Mouse (Mus musculus) myocyte (in vitro differentiated cells): ENCODE measurements around the gene Wdr64.

ENCODE experiments used
- POLR2A ChIP-seq: IDR thresholded peaks from one replicate; pipeline ENCODE4 v1.6.1; 2011; ENCODE audit warnings: low read depth, mild to moderate bottlenecking, control low read depth, moderate library complexity; ENCODE audit not compliant: insufficient read length
- TCF12 ChIP-seq: IDR thresholded peaks from one replicate; pipeline ENCODE4 v1.6.1; 2011; ENCODE audit warnings: mild to moderate bottlenecking, control low read depth; ENCODE audit not compliant: poor library complexity, insufficient read depth, severe bottlenecking
- USF1 ChIP-seq: IDR thresholded peaks from one replicate; pipeline ENCODE4 v1.6.1; 2011; ENCODE audit warnings: low read depth, mild to moderate bottlenecking, control low read depth, moderate library complexity

GRCm38 (mm10) chr1:175701145-175701544, 2.8 kb downstream of the Wdr64 start:
- TF ChIP-seq POLR2A (no peak), USF1 (no peak), TCF12 (no peak)
